Mouse (Mus musculus): Measurements from ENCODE around the gene Ormdl1. TPM values are rescaled to one million over a fixed set of nuclear protein-coding genes. Genes with fewer than 3 reads are reported as not detected.
"Not testable (repeated sequence)": the region's sequence is repeated elsewhere in the genome, so short reads cannot be mapped to it uniquely, and the experiment has no call there.

The Ormdl1 gene
- 1 to 10 TPM; 5.6 to 6.9 TPM for total RNA-seq (2021)
- long read RNA-seq, experiment 1, transcript Ormdl1-201 (4 exons, 1,910 nt), result major isoform, 13 of 13 reads
- long read RNA-seq, experiment 1, partial matches to known transcripts, result 0 of 13 reads
- long read RNA-seq, experiment 1, other reads (novel, unspliced or antisense), result 0 of 13 reads
- long read RNA-seq, experiment 2, transcript Ormdl1-201 (4 exons, 1,910 nt), result major isoform, 11 of 11 reads
- long read RNA-seq, experiment 2, partial matches to known transcripts, result 0 of 11 reads
- long read RNA-seq, experiment 2, other reads (novel, unspliced or antisense), result 0 of 11 reads

GRCm38 (mm10) chr1:53296581-53297383 lies at the start of gene Ormdl1, which contains the start of the genes Pms1 and Gm28778:
Gene Ormdl1, plus strand, starts transcription at chr1:53297095.
Gene Pms1, minus strand, starts transcription at chr1:53297018.
Gene Gm28778, plus strand, starts transcription at chr1:53297111.
- intact Hi-C loops (cut with DNase I), result loop anchor here (5.0 kb wide), 1 partner anchor 56 kb away; the partner anchor contains the start of genes Asdurf, Asnsd1 and Gm28551
- peak; percentile 90 to 94 for DNase-seq

- intact Hi-C loops (cut with DNase I); DNase-seq: not testable (repeated sequence)
Measured at GRCm38 (mm10) chr1:53264958-53265612, 31.8 kb upstream of the Ormdl1 start.

- DNase-seq, result no peak
- intact Hi-C loops (cut with DNase I), result no loop called here
Measured at GRCm38 (mm10) chr1:53269901-53270300, 27.0 kb upstream of the Ormdl1 start.

GRCm38 (mm10) chr1:53272646-53273045 lies 24.2 kb upstream of the Ormdl1 start:
- peak in 1 of 2 experiments; percentile 13 for DNase-seq
- intact Hi-C loops (cut with DNase I), result no loop called here

- intact Hi-C loops (cut with DNase I), result no loop called here
- DNase-seq, result no peak
Measured at GRCm38 (mm10) chr1:53291197-53291596, 5.7 kb upstream of the Ormdl1 start.

- intact Hi-C loops (cut with DNase I), result no loop called here
- DNase-seq, result no peak
Measured at GRCm38 (mm10) chr1:53300506-53300905, 3.6 kb downstream of the Ormdl1 start.

GRCm38 (mm10) chr1:53312989-53313967 lies 16.4 kb downstream of the Ormdl1 start, which contains the start of gene Osgepl1:
Gene Osgepl1, plus strand, starts transcription at chr1:53313624.
- DNase-seq, result peak; percentile 73 to 76
- intact Hi-C loops (cut with DNase I), result no loop called here

GRCm38 (mm10) chr1:53321662-53322344 lies 24.9 kb downstream of the Ormdl1 start:
- intact Hi-C loops (cut with DNase I), result no loop called here
- no peak for DNase-seq

- no peak for DNase-seq
- intact Hi-C loops (cut with DNase I), result no loop called here
Measured at GRCm38 (mm10) chr1:53323254-53323653, 26.4 kb downstream of the Ormdl1 start.

GRCm38 (mm10) chr1:53324277-53324676 lies 27.4 kb downstream of the Ormdl1 start:
- DNase-seq, result no peak
- intact Hi-C loops (cut with DNase I), result no loop called here

- intact Hi-C loops (cut with DNase I), result no loop called here
- no peak for DNase-seq
Measured at GRCm38 (mm10) chr1:53324827-53325494, 28.1 kb downstream of the Ormdl1 start.

GRCm38 (mm10) chr1:53333527-53333926 lies 36.6 kb downstream of the Ormdl1 start:
- DNase-seq; intact Hi-C loops (cut with DNase I): not testable (repeated sequence)

- intact Hi-C loops (cut with DNase I), result no loop called here
- DNase-seq, result no peak
Measured at GRCm38 (mm10) chr1:53335465-53335864, 38.6 kb downstream of the Ormdl1 start.

- intact Hi-C loops (cut with DNase I); DNase-seq: not testable (repeated sequence)
Measured at GRCm38 (mm10) chr1:53337403-53337802, 40.5 kb downstream of the Ormdl1 start.

GRCm38 (mm10) chr1:53341071-53341470 lies 44.2 kb downstream of the Ormdl1 start:
- no peak for DNase-seq

GRCm38 (mm10) chr1:53352327-53353261 lies 55.7 kb downstream of the Ormdl1 start, which contains the start of the genes Asdurf, Gm28551 and Asnsd1:
Gene Asdurf, minus strand, starts transcription at chr1:53352619.
Gene Gm28551, minus strand, starts transcription at chr1:53352667.
Gene Asnsd1, minus strand, starts transcription at chr1:53352752.
- intact Hi-C loops (cut with DNase I), result loop anchor here (5.0 kb wide), 1 partner anchor 55 kb away; the partner anchor contains the start of genes Gm28778, Ormdl1 and Pms1
- DNase-seq, result peak; percentile 95

More at GRCm38 (mm10) chr1:53341071-53341470, 44.2 kb downstream of the Ormdl1 start:
- intact Hi-C loops (cut with DNase I), result no loop called here

- intact Hi-C loops (cut with DNase I), result no loop called here
- DNase-seq, result no peak
Measured at GRCm38 (mm10) chr1:53358988-53359387, 62.1 kb downstream of the Ormdl1 start.
